Mouse (Mus musculus) cerebellum, postnatal 25 days (tissue): ENCODE measurements around the gene Vangl2.

ENCODE experiments used
- DNase-seq, 2 experiments: peaks; one replicate each; pipeline ENCODE4 v3.0.0; 2021; ENCODE audit warnings: mixed read lengths in 2 of 2

Gene Vangl2

GRCm38 (mm10) chr1:171960726-171961125 is 67.5 kb downstream of the Vangl2 start:
- no peak for DNase-seq

DNA sequence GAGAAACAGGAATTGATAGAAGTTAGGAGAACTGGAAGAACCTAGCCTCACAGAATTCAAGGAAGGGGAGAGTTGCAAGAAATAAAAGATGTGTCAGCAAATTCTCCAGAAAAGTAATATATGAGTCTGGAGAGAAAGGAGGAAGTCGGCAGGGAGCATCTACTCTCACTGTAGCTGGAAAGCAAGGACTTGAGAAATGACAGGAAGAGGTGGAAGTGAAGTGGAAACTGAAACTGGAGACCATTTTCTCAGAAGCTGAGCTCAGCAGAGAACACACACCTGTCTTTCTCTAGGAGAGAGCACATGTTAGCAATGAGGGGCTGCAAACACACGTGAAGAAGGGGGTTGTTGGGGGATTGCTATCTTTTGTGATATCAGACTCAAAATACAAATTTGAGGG is 70.8 kb downstream of the Vangl2 start:
- DNase-seq: no peak

DNA sequence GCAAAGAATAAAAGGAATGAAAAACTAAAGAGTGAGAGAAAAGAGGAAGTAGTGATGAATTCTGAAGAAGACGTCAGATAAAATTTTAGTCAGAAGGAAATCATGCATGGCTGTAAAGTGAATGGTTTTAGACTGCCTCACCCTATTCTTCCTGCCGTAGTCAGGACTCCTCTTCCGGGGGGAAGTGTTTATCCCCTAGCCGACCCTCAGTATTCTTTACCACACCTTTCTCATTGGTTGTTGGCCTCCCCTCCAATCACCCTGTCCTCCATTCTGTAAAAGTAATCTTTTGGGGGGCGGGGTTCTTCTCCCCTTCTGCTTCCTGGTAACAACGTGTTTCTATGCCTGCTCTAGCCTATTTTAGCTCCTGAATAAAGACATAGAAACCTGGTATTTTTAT is 73.2 kb downstream of the Vangl2 start:
- no peak for DNase-seq
